Mouse (Mus musculus): ENCODE results near the gene Slf2. TPM values are rescaled to one million over a fixed set of nuclear protein-coding genes. Genes with fewer than 3 reads are reported as not detected.

The Slf2 gene
- total and polyA plus RNA-seq, 2 experiments, result 7.9 to 15.1 TPM

- Histone ChIP-seq H3K27ac (replicated peaks; ENCODE audit: insufficient read depth, low read depth, low read length) (no peak overlapping the region), H3K27me3 (ENCODE audit: control insufficient read depth, insufficient read depth, low read length) (no peaks in the 10 kb centered on the region), H3K79me2 (ENCODE audit: control insufficient read depth, insufficient read depth, low read length) (peaks cover 4% of the 10 kb centered on the region; the same call in 1 of the 2 replicates), H3K4me1 (ENCODE audit: control insufficient read depth, insufficient read depth, low read length) (peaks cover 4% of the 10 kb centered on the region; the same call in 1 of the 2 replicates), H3K9ac (ENCODE audit: low read depth, low read length) (no peak overlapping the region), H3K4me3 (ENCODE audit: insufficient read depth, low read depth, low read length) (peak overlapping the region; percentile 86), H3K36me3 (ENCODE audit: control insufficient read depth, insufficient read depth, low read length) (peaks cover 14% of the 10 kb centered on the region)
- no peak for DNase-seq (ENCODE audit: extremely low read depth, low read depth, low spot score)
- TF ChIP-seq POLR2A (IDR thresholded peaks at IDR 0.05; ENCODE audit: extremely low read depth, insufficient read depth, low read length), result no peak
- TF ChIP-seq CTCF (IDR thresholded peaks at IDR 0.05; ENCODE audit: low read depth, low read length), result no peak
- WGBS, result 38% methylated on average over 5 of the region's 5 CpGs
Measured at GRCm38 (mm10) chr19:44932051-44932450, 1.1 kb downstream of the Slf2 start.

DNA sequence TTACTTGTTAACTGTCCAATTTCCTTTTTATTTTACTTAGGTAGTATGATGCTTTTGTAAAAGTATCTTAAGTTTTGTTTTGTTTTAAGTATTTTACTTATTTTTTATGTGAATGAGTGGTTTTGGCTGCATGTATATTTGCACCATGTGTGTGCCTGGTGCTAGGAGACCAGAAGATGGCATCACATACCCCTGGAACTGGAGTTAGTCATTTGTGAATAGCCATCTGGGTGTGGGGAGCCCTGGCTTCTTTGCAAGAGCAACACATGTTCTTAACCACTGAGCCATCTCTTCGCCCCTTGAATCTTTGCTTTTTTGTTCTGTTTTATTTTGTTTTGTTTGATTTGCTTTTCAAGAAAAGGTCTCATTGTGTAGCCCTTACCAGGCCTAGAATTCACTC is 2.2 kb downstream of the Slf2 start:
- Histone ChIP-seq H3K36me3 (ENCODE audit: control insufficient read depth, insufficient read depth, low read length) (peaks cover 16% of the 10 kb centered on the region), H3K9ac (ENCODE audit: low read depth, low read length) (no peak overlapping the region), H3K27ac (replicated peaks; ENCODE audit: insufficient read depth, low read depth, low read length) (no peak overlapping the region), H3K27me3 (ENCODE audit: control insufficient read depth, insufficient read depth, low read length) (no peaks in the 10 kb centered on the region), H3K4me1 (ENCODE audit: control insufficient read depth, insufficient read depth, low read length) (peaks cover 4% of the 10 kb centered on the region; the same call in 1 of the 2 replicates), H3K4me3 (ENCODE audit: insufficient read depth, low read depth, low read length) (no peak overlapping the region), H3K79me2 (ENCODE audit: control insufficient read depth, insufficient read depth, low read length) (peaks cover 4% of the 10 kb centered on the region; the same call in 1 of the 2 replicates)
- TF ChIP-seq CTCF (IDR thresholded peaks at IDR 0.05; ENCODE audit: low read depth, low read length) (no peak), POLR2A (IDR thresholded peaks at IDR 0.05; ENCODE audit: extremely low read depth, insufficient read depth, low read length) (no peak)
- DNase-seq (ENCODE audit: extremely low read depth, low read depth, low spot score), result no peak
- 91% methylated on average over 1 of the region's 1 CpGs for WGBS

GRCm38 (mm10) chr19:44959633-44960032 is 28.7 kb downstream of the Slf2 start:
- no peaks in the 10 kb centered on the region for H3K4me1 ChIP-seq (ENCODE audit: control insufficient read depth, insufficient read depth, low read length)
- TF ChIP-seq CTCF (IDR thresholded peaks at IDR 0.05; ENCODE audit: low read depth, low read length) (no peak), POLR2A (IDR thresholded peaks at IDR 0.05; ENCODE audit: extremely low read depth, insufficient read depth, low read length) (no peak)
- peaks cover 54% of the 10 kb centered on the region for H3K36me3 ChIP-seq (ENCODE audit: control insufficient read depth, insufficient read depth, low read length)
- no peak overlapping the region for H3K9ac ChIP-seq (ENCODE audit: low read depth, low read length)
- no peak for DNase-seq (ENCODE audit: extremely low read depth, low read depth, low spot score)
- H3K27ac ChIP-seq (replicated peaks; ENCODE audit: insufficient read depth, low read depth, low read length), result no peak overlapping the region
- H3K27me3 ChIP-seq (ENCODE audit: control insufficient read depth, insufficient read depth, low read length), result no peaks in the 10 kb centered on the region
- WGBS, result 99% methylated on average over 2 of the region's 2 CpGs
- H3K79me2 ChIP-seq (ENCODE audit: control insufficient read depth, insufficient read depth, low read length), result no peaks in the 10 kb centered on the region
- no peak overlapping the region for H3K4me3 ChIP-seq (ENCODE audit: insufficient read depth, low read depth, low read length)

DNA sequence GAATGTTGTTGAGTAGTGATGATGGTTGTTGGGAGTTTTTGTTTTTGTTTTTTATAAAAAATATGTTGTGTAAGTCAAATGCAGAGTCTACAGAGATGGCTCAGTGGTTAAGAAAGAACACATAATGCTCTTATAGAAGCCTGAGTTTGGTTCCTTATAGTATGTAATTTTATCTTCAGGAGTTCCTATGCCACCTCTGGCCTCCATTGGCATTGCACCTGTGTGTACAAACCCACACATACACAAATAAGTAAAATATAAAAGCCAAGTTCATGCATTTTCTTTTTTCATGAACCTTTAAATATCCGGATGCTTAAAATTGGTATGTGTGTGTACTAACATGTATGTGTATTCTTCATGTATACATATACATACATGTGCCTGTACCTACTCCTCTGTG is 35.0 kb downstream of the Slf2 start:
- no peak overlapping the region for H3K9ac ChIP-seq (ENCODE audit: low read depth, low read length)
- peaks cover 53% of the 10 kb centered on the region for H3K36me3 ChIP-seq (ENCODE audit: control insufficient read depth, insufficient read depth, low read length)
- no peak for TF ChIP-seq POLR2A (IDR thresholded peaks at IDR 0.05; ENCODE audit: extremely low read depth, insufficient read depth, low read length)
- TF ChIP-seq CTCF (IDR thresholded peaks at IDR 0.05; ENCODE audit: low read depth, low read length), result no peak
- no peak overlapping the region for H3K4me3 ChIP-seq (ENCODE audit: insufficient read depth, low read depth, low read length)
- no peak overlapping the region for H3K27ac ChIP-seq (replicated peaks; ENCODE audit: insufficient read depth, low read depth, low read length)
- WGBS, result 95% methylated on average over 1 of the region's 1 CpGs
- no peak for DNase-seq (ENCODE audit: extremely low read depth, low read depth, low spot score)
- H3K27me3 ChIP-seq (ENCODE audit: control insufficient read depth, insufficient read depth, low read length), result no peaks in the 10 kb centered on the region
- no peaks in the 10 kb centered on the region for H3K4me1 ChIP-seq (ENCODE audit: control insufficient read depth, insufficient read depth, low read length)
- no peaks in the 10 kb centered on the region for H3K79me2 ChIP-seq (ENCODE audit: control insufficient read depth, insufficient read depth, low read length)

- Histone ChIP-seq H3K4me3 (ENCODE audit: insufficient read depth, low read depth, low read length) (no peak overlapping the region), H3K4me1 (ENCODE audit: control insufficient read depth, insufficient read depth, low read length) (no peaks in the 10 kb centered on the region), H3K36me3 (ENCODE audit: control insufficient read depth, insufficient read depth, low read length) (peaks cover 58% of the 10 kb centered on the region), H3K27ac (replicated peaks; ENCODE audit: insufficient read depth, low read depth, low read length) (no peak overlapping the region), H3K9ac (ENCODE audit: low read depth, low read length) (no peak overlapping the region), H3K79me2 (ENCODE audit: control insufficient read depth, insufficient read depth, low read length) (no peaks in the 10 kb centered on the region), H3K27me3 (ENCODE audit: control insufficient read depth, insufficient read depth, low read length) (no peaks in the 10 kb centered on the region)
- WGBS, result 90% methylated on average over 3 of the region's 3 CpGs
- TF ChIP-seq POLR2A (IDR thresholded peaks at IDR 0.05; ENCODE audit: extremely low read depth, insufficient read depth, low read length), result no peak
- no peak for TF ChIP-seq CTCF (IDR thresholded peaks at IDR 0.05; ENCODE audit: low read depth, low read length)
- no peak for DNase-seq (ENCODE audit: extremely low read depth, low read depth, low spot score)
Measured at GRCm38 (mm10) chr19:44968329-44968728, 37.4 kb downstream of the Slf2 start.

- Histone ChIP-seq H3K4me1 (ENCODE audit: control insufficient read depth, insufficient read depth, low read length) (no peaks in the 10 kb centered on the region), H3K27ac (replicated peaks; ENCODE audit: insufficient read depth, low read depth, low read length) (no peak overlapping the region), H3K9ac (ENCODE audit: low read depth, low read length) (no peak overlapping the region), H3K36me3 (ENCODE audit: control insufficient read depth, insufficient read depth, low read length) (peaks cover 62% of the 10 kb centered on the region), H3K27me3 (ENCODE audit: control insufficient read depth, insufficient read depth, low read length) (no peaks in the 10 kb centered on the region), H3K79me2 (ENCODE audit: control insufficient read depth, insufficient read depth, low read length) (no peaks in the 10 kb centered on the region), H3K4me3 (ENCODE audit: insufficient read depth, low read depth, low read length) (no peak overlapping the region)
- TF ChIP-seq POLR2A (IDR thresholded peaks at IDR 0.05; ENCODE audit: extremely low read depth, insufficient read depth, low read length) (no peak), CTCF (IDR thresholded peaks at IDR 0.05; ENCODE audit: low read depth, low read length) (no peak)
- WGBS, result 89% methylated on average over 6 of the region's 6 CpGs
- no peak for DNase-seq (ENCODE audit: extremely low read depth, low read depth, low spot score)
Measured at GRCm38 (mm10) chr19:44976636-44977035, 45.7 kb downstream of the Slf2 start.
